Mouse (Mus musculus) megakaryocyte, embryonic 14.5 days (primary cell): ENCODE data around the gene Helz.

ENCODE experiments used
- FLI1 ChIP-seq: IDR thresholded peaks from 2 replicates; pipeline ENCODE4 v1.6.1; 2012; ENCODE audit warnings: low read length, inconsistent platforms, mixed read lengths
- GATA1 ChIP-seq: IDR thresholded peaks from 3 replicates; pipeline ENCODE4 v1.6.1; 2012; ENCODE audit warnings: mixed read lengths, low read length, inconsistent platforms, borderline replicate concordance

GRCm38 (mm10) chr11:107644461-107644860, 96.7 kb downstream of the Helz start:
- no peak for TF ChIP-seq GATA1
- TF ChIP-seq FLI1: no peak
